Mouse (Mus musculus): ENCODE results near the gene Zc3h7b.

DNA sequence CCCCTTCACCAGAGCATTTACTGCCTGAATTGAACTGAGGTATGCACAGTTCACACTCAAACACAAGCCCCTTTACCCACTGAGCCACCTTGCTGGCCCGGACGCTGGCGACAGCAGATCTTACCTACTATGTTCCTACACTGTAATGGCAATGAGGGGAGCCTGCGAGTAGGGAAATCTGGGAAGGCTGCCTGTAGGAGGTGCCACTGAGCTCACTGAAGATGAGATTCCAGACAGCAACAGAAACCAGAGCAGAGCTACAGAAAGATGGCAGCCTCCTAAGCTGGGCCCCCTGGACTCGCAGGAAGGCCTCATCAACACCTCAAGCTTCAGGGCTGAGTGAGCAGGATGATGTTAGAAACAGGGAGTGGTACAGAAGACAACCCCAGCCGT, 25.7 kb upstream of the Zc3h7b start:
- TF ChIP-seq EP300 (IDR thresholded peaks at IDR 0.05; ENCODE audit: low read depth) (no peak), CTCF (IDR thresholded peaks at IDR 0.05; ENCODE audit: low read depth) (no peak)
